Mouse (Mus musculus): ENCODE measurements around the gene Mthfd1l.

- TF ChIP-seq POLR2A (IDR thresholded peaks at IDR 0.05; ENCODE audit: control insufficient read depth, low read depth, low read length), result no peak
- no peak for TF ChIP-seq CTCF (IDR thresholded peaks at IDR 0.05; ENCODE audit: control insufficient read depth, insufficient read depth, insufficient replicate concordance, low read depth, low read length)
These were observed 238.1 kb downstream of the Mthfd1l start for GRCm38 (mm10) chr10:4211067-4211447.
